Mouse (Mus musculus): ENCODE results near the gene Haspin. TPM values are rescaled to one million over a fixed set of nuclear protein-coding genes. Genes with fewer than 3 reads are reported as not detected.
"Not testable (repeated sequence)": the region's sequence is repeated elsewhere in the genome, so short reads cannot be mapped to it uniquely, and the experiment has no call there.

Gene Haspin
- polyA plus RNA-seq, 1 experiment from 2014 or later = 6.6 TPM

DNA sequence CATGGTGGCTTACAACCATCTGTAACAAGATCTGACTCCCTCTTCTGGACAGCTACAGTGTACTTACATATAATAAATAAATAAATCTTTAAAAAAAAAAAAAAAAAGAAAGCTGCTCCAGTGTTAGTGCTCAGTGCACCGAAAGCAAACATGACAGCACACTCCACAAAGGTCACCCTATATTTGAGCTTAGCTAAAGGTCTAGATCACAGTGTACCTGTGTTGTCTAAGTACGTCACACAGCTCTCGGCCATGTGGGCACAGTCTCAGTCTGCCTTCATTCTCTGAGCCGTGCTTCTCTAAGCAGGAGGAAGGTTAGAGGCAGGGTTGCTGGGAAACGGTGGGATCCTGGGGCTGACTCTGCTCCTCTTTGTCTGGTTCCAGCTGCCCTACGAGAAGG, 11.6 kb downstream of the Haspin start:
- H3K36me3 ChIP-seq (ENCODE audit: control insufficient read depth, insufficient read depth, low read length) = no peaks in the 10 kb centered on the region
- H3K4me1 ChIP-seq (ENCODE audit: control insufficient read depth, insufficient read depth, low read length) = no peaks in the 10 kb centered on the region
- no peaks in the 10 kb centered on the region for H3K9me3 ChIP-seq (replicated peaks; ENCODE audit: control insufficient read depth, low read length)
- H3K27me3 ChIP-seq (replicated peaks; ENCODE audit: control insufficient read depth, insufficient read depth, low read length) = no peaks in the 10 kb centered on the region
- WGBS = 92% methylated on average over 6 of the region's 6 CpGs
- no peak for DNase-seq (ENCODE audit: low spot score)
- ATAC-seq = no peak
- H3K4me2 ChIP-seq (ENCODE audit: low read length) = no peak overlapping the region
- H3K4me3 ChIP-seq (ENCODE audit: low read depth, low read length) = no peak overlapping the region
- no peak overlapping the region for H3K9ac ChIP-seq (ENCODE audit: low read length)
- H3K27ac ChIP-seq (ENCODE audit: low read depth, low read length) = no peak overlapping the region

DNA sequence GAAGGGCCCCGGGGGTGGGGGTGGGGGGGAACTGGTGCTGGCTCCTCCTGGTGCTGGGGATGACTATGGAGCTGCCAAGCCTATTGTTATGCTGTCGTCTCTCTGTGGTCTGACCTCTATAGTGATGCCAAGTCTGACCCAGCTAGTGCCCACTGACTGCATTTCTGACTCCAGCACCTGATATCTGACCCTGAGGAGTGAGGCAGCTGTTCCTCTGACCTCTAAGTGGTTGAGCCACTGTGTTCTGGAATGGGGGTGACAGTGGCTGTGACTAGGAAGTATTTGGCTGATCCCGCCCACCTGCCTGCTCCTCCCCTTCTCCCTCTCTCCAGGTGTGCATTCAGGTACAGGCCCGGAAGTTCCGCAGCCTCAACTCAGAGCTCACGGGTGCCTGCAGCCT, 26.7 kb downstream of the Haspin start:
- 70% methylated on average over 6 of the region's 6 CpGs for WGBS
- no peaks in the 10 kb centered on the region for H3K9me3 ChIP-seq (replicated peaks; ENCODE audit: control insufficient read depth, low read length)
- no peak overlapping the region for H3K27ac ChIP-seq (ENCODE audit: low read depth, low read length)
- no peaks in the 10 kb centered on the region for H3K36me3 ChIP-seq (ENCODE audit: control insufficient read depth, insufficient read depth, low read length)
- no peak overlapping the region for H3K4me3 ChIP-seq (ENCODE audit: low read depth, low read length)
- H3K4me2 ChIP-seq (ENCODE audit: low read length) = no peak overlapping the region
- H3K9ac ChIP-seq (ENCODE audit: low read length) = no peak overlapping the region
- no peaks in the 10 kb centered on the region for H3K4me1 ChIP-seq (ENCODE audit: control insufficient read depth, insufficient read depth, low read length)
- no peak for DNase-seq (ENCODE audit: low spot score)
- no peaks in the 10 kb centered on the region for H3K27me3 ChIP-seq (replicated peaks; ENCODE audit: control insufficient read depth, insufficient read depth, low read length)
- no peak for ATAC-seq

DNA sequence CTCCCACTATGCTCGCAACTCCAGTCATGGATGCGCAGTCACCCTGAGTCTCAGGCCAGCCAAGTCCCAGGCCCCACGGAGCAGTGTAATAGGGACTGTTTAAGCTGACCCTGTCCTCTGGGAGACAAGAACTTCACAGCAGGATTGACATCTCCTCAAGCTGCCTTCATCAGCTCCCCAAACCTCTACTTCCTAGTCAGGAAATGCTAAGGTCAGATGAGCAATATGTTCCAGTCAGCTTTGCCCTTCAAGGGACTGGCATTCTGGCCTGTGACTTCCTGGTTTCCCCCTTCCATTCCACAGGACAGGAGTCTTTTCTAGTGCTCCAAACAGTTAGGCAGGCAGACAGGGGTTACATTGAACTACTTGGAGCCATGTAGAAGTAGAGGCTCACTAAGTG, 28.2 kb downstream of the Haspin start:
- no peaks in the 10 kb centered on the region for H3K9me3 ChIP-seq (replicated peaks; ENCODE audit: control insufficient read depth, low read length)
- H3K4me2 ChIP-seq (ENCODE audit: low read length) = no peak overlapping the region
- DNase-seq (ENCODE audit: low spot score) (no peak), ATAC-seq (no peak)
- H3K36me3 ChIP-seq (ENCODE audit: control insufficient read depth, insufficient read depth, low read length) = no peaks in the 10 kb centered on the region
- 91% methylated on average over 3 of the region's 3 CpGs for WGBS
- H3K9ac ChIP-seq (ENCODE audit: low read length) = no peak overlapping the region
- no peaks in the 10 kb centered on the region for H3K27me3 ChIP-seq (replicated peaks; ENCODE audit: control insufficient read depth, insufficient read depth, low read length)
- no peak overlapping the region for H3K27ac ChIP-seq (ENCODE audit: low read depth, low read length)
- H3K4me1 ChIP-seq (ENCODE audit: control insufficient read depth, insufficient read depth, low read length) = no peaks in the 10 kb centered on the region
- no peak overlapping the region for H3K4me3 ChIP-seq (ENCODE audit: low read depth, low read length)

DNA sequence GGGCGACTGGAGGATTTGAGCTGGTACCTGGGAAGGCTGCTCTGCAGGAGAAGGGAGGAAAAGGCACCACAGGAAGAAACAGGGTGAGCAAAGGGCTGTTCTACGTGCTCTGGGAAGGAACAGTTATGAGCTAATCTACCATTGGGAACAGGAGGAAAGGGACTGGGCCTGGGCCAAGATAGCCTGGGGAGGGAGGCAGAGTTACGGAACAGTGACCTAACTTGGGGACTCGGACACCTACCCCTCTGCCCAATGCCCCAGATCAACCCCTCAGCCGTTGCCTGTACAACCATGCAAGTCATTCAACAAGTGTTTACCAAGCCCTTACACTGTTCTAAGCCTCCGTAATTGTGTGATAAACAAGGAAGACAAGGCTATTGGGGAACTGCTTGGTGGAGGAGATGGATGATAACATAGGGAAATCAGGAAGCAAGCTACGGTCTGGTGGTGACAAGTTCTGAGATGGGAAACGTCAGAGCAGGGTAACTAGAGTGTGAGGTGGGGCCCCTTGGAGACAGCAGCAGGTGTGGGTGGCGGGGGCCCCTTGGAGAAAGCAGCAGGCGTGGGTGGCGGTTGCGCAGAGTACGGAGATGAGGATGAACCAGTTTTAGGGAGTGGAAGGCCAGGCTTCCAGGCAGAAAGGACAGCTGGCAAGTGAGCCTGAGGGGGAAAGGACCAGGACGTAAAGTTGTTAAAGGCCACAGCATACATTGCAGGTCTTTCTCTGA, 29.0 kb downstream of the Haspin start:
- DNase-seq (ENCODE audit: low spot score) (no peak), ATAC-seq (no peak)
- Histone ChIP-seq H3K4me2 (ENCODE audit: low read length) (no peak overlapping the region), H3K9me3 (replicated peaks; ENCODE audit: control insufficient read depth, low read length) (no peaks in the 10 kb centered on the region), H3K27me3 (replicated peaks; ENCODE audit: control insufficient read depth, insufficient read depth, low read length) (no peaks in the 10 kb centered on the region), H3K36me3 (ENCODE audit: control insufficient read depth, insufficient read depth, low read length) (no peaks in the 10 kb centered on the region), H3K4me3 (ENCODE audit: low read depth, low read length) (no peak overlapping the region), H3K27ac (ENCODE audit: low read depth, low read length) (no peak overlapping the region), H3K4me1 (ENCODE audit: control insufficient read depth, insufficient read depth, low read length) (no peaks in the 10 kb centered on the region), H3K9ac (ENCODE audit: low read length) (no peak overlapping the region)
- 81% methylated on average over 14 of the region's 14 CpGs for WGBS

DNA sequence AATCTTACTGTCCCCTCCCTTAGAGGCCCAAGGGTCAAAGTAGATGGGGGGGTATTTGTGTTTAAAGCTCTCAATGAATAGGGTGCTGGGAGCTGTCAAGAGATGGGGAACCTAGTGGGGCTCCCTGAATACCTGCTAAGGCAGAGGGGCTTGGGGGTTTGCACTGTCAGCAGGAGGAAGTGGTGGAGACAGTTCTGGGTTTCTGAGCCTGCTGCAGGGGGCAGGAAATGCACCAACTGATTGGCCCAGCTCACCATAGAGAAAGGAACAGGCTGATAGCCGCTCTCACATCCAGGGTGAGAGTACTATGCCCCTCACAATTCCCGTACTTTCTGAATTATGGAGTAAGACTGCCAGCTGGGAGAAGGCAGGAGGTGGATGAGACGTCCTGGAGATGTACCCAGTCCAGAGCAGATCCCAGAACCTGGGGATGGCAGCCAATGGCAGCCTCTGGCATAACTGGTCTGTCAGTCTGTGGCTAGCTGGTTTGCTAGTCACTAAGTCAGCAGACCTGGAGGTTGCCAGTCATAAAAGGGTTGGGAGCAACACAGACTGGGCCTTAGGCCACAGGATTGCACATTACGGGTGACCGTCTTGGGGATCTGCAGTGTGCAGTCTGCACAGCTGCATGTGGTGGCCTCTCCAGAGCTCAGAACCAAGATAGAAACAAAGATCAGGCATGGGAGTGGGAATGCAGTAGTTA, 29.7 kb downstream of the Haspin start:
- Histone ChIP-seq H3K27me3 (replicated peaks; ENCODE audit: control insufficient read depth, insufficient read depth, low read length) (no peaks in the 10 kb centered on the region), H3K4me1 (ENCODE audit: control insufficient read depth, insufficient read depth, low read length) (no peaks in the 10 kb centered on the region), H3K4me3 (ENCODE audit: low read depth, low read length) (no peak overlapping the region), H3K9ac (ENCODE audit: low read length) (no peak overlapping the region), H3K27ac (ENCODE audit: low read depth, low read length) (no peak overlapping the region), H3K4me2 (ENCODE audit: low read length) (no peak overlapping the region), H3K36me3 (ENCODE audit: control insufficient read depth, insufficient read depth, low read length) (no peaks in the 10 kb centered on the region), H3K9me3 (replicated peaks; ENCODE audit: control insufficient read depth, low read length) (no peaks in the 10 kb centered on the region)
- no peak for DNase-seq (ENCODE audit: low spot score)
- 69% methylated on average over 5 of the region's 5 CpGs for WGBS
- no peak for ATAC-seq

DNA sequence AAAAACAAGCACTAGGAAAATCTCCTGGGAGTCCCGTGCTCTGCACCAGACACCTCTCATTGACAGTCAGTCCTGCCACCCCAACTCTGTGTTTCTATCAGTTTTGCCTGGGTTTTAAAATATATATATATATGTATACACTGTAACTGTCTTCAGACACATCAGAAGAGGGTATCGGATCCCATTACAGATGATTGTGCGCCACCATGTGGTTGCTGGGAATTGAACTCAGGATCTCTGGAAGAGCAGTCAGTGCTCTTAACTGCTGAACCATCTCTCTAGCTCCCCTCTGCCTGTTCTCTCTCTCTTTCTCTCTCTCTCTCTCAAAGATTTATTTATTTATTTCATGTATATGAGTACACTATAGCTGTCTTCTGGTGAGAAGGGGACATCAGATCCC, 30.7 kb downstream of the Haspin start:
- H3K4me2 ChIP-seq (ENCODE audit: low read length); H3K9me3 ChIP-seq (replicated peaks; ENCODE audit: control insufficient read depth, low read length); H3K4me1 ChIP-seq (ENCODE audit: control insufficient read depth, insufficient read depth, low read length); H3K27me3 ChIP-seq (replicated peaks; ENCODE audit: control insufficient read depth, insufficient read depth, low read length); H3K4me3 ChIP-seq (ENCODE audit: low read depth, low read length); H3K27ac ChIP-seq (ENCODE audit: low read depth, low read length); DNase-seq (ENCODE audit: low spot score); ATAC-seq; H3K9ac ChIP-seq (ENCODE audit: low read length); H3K36me3 ChIP-seq (ENCODE audit: control insufficient read depth, insufficient read depth, low read length): not testable (repeated sequence)
- WGBS = 41% methylated on average over 3 of the region's 3 CpGs

DNA sequence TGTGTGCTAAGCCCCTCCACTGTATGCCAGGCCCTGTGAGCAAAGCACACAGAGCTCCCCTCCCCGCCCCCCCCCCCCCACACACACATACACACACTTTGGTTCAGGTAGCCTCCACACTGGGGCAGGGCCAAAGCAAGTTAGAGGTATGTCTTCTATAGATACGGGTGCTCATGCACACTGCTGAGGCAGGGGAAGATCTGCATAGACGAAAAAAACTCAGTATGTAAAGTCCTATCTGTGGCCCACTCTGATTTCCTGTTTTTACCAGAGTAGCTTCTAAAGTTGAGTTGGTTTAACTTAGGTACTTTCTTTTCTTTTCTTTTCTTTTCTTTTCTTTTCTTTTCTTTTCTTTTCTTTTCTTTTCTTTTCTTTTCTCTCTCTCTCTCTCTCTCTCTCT, 32.8 kb downstream of the Haspin start:
- no peak overlapping the region for H3K9ac ChIP-seq (ENCODE audit: low read length)
- WGBS = 52% methylated on average over 3 of the region's 3 CpGs
- no peak overlapping the region for H3K4me3 ChIP-seq (ENCODE audit: low read depth, low read length)
- H3K4me1 ChIP-seq (ENCODE audit: control insufficient read depth, insufficient read depth, low read length) = no peaks in the 10 kb centered on the region
- H3K27ac ChIP-seq (ENCODE audit: low read depth, low read length) = no peak overlapping the region
- H3K36me3 ChIP-seq (ENCODE audit: control insufficient read depth, insufficient read depth, low read length) = no peaks in the 10 kb centered on the region
- H3K27me3 ChIP-seq (replicated peaks; ENCODE audit: control insufficient read depth, insufficient read depth, low read length) = no peaks in the 10 kb centered on the region
- H3K9me3 ChIP-seq (replicated peaks; ENCODE audit: control insufficient read depth, low read length) = no peaks in the 10 kb centered on the region
- no peak for DNase-seq (ENCODE audit: low spot score)
- H3K4me2 ChIP-seq (ENCODE audit: low read length) = no peak overlapping the region
- ATAC-seq = no peak

DNA sequence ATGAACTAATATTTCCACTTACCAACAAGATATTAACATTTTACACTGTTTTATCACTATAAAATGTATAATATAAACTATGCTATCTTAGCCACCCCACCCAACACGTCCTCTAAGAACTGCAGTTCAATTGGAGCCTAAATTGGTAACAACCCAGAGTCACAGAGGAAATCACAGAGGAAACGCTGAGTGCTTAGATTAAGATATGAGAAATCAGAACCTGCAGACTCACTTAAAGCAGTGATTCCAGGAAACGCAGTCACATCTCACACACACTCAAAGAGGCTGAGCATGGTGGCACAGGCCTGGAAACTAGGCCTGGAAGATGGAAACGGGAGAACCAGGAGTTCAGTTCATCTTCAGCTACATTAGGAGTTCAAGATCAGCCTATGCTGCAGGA, 36.8 kb downstream of the Haspin start:
- 85% methylated on average over 4 of the region's 4 CpGs for WGBS
- H3K4me3 ChIP-seq (ENCODE audit: low read depth, low read length) = no peak overlapping the region

More for the DNA sequence above, 36.8 kb downstream of the Haspin start:
- Histone ChIP-seq H3K27ac (ENCODE audit: low read depth, low read length) (no peak overlapping the region), H3K36me3 (ENCODE audit: control insufficient read depth, insufficient read depth, low read length) (no peaks in the 10 kb centered on the region), H3K27me3 (replicated peaks; ENCODE audit: control insufficient read depth, insufficient read depth, low read length) (no peaks in the 10 kb centered on the region), H3K9me3 (replicated peaks; ENCODE audit: control insufficient read depth, low read length) (no peaks in the 10 kb centered on the region), H3K9ac (ENCODE audit: low read length) (no peak overlapping the region), H3K4me2 (ENCODE audit: low read length) (no peak overlapping the region), H3K4me1 (ENCODE audit: control insufficient read depth, insufficient read depth, low read length) (peaks cover 2% of the 10 kb centered on the region; the same call in 1 of the 2 replicates)
- no peak for ATAC-seq
- no peak for DNase-seq (ENCODE audit: low spot score)
